Mouse (Mus musculus): ENCODE measurements at regions not wholly inside any gene's neighbourhood (a gene's known extent, or its start where the extent isn't known, plus 50 kb on each side); places are given as distances from the start of the nearest gene placed in this dataset.

DNA sequence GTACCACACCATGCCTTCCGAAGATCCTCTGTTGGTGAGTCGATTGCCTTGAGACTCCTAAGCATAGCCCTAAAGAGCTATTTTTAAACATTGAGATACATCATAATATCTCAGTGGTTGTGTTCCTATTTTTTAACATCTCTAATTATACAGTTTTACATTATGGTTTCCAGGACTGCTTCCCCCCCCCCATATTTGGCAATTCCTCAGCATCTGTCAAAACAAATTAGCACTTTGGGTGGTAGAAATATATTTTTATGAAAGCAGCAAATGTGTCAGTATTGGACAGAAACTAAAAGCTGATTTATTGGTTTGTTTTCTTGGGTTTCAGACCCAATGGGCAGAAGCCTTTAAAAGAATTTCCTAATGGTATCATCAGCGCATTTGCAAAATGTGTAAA, 116.2 kb upstream of the Rcn1 start:
- Histone ChIP-seq H3K4me1 (ENCODE audit: control insufficient read depth in 1 of 2, insufficient read depth in 2 of 2) (0 out of 4 replicates have a peak, but pooled peaks cover 0 to 4% of the 10 kb centered on the region in 2 experiments), H3K27me3 (replicated peaks) (peaks cover 2% of the 10 kb centered on the region), H3K4me3 (replicated peaks in 1 of 3; ENCODE audit: low read depth in 2 of 3, low read length in 2 of 3, poor library complexity in 1 of 3) (no peak overlapping the region), H3K9ac (ENCODE audit: insufficient read depth, low read depth) (no peak overlapping the region), H3K79me2 (replicated peaks; ENCODE audit: control insufficient read depth, extremely low read depth, insufficient read depth, poor library complexity, severe bottlenecking) (no peaks in the 10 kb centered on the region), H3K36me3 (replicated peaks in 1 of 2; ENCODE audit: control insufficient read depth in 1 of 2, insufficient read depth in 1 of 2, low read length in 1 of 2) (no peaks in the 10 kb centered on the region), H3K9me3 (replicated peaks; ENCODE audit: low read length) (peaks cover 4% of the 10 kb centered on the region), H3K4me2 (ENCODE audit: insufficient read depth, low read depth, poor library complexity, severe bottlenecking) (no peak overlapping the region), H3K27ac (ENCODE audit: insufficient read depth, low read depth) (no peak overlapping the region)
- in situ Hi-C loops (cut with MboI; ENCODE audit: low pct_ligation_motif_present, low pct_unique_long_range_greater_than_20kb, low sequenced_read_pairs) = loop anchor here (25.0 kb wide), 1 partner anchor 572 kb away; no protein-coding TSS in a partner anchor
- dilution Hi-C loops (cut with MboI; ENCODE audit: extremely low pct_ligation_motif_present, extremely low pct_unique_long_range_greater_than_20kb, low sequenced_read_pairs) = no loop called here
- DNase-seq (ENCODE audit: extremely low read depth) = no peak
- TF ChIP-seq BHLHE40 (IDR thresholded peaks at IDR 0.05; ENCODE audit: low read depth, low read length) (no peak), ETS1 (conservative IDR thresholded peaks at IDR 0.05; ENCODE audit: low read depth, low read length) (no peak)

DNA sequence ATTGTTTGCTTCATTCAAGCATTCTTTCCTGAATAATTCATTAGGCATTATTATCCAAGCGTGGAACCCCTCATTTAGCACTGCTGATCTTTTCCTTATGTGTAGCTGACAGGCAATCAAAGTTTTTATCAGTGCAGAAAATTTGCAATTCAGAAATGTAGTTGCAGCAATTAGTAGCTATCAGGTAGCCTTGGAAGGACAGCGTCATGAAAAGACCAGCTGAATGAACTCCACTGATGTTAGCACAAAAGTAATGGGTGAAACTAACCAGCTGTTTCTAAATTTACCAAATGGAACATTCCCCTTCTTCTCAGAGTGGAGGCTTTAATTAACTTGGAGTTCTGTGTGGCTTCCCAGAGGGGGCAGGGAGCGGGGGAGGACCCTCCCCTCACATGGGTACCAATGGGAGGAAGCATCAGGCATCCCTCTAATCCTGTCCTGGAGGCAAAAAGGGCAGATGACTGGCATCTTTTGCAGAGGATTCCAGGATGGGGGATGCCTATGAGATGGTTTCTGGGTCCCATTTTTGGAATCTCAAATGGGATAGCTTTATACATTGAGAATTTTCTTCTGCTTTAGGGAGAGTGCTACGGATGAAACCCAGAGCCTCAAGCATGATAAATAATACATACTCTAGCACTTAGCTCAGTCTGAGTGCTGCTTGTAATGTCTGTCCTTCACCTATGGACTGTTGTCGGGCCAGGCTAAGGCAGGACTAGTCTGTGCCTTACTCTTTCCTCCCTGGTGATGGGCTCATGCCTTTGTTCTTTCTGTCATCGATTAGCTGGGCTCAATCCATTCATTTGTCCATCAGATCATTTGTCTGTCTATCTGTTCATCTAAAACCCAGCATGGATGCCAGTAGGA, 117.4 kb upstream of the Rcn1 start:
- Histone ChIP-seq H3K79me2 (replicated peaks; ENCODE audit: control insufficient read depth, extremely low read depth, insufficient read depth, poor library complexity, severe bottlenecking) (no peaks in the 10 kb centered on the region), H3K4me2 (ENCODE audit: insufficient read depth, low read depth, poor library complexity, severe bottlenecking) (no peak overlapping the region), H3K4me1 (ENCODE audit: control insufficient read depth in 1 of 2, insufficient read depth in 2 of 2) (no peaks in the 10 kb centered on the region), H3K27me3 (replicated peaks) (peaks cover 2% of the 10 kb centered on the region), H3K9ac (ENCODE audit: insufficient read depth, low read depth) (no peak overlapping the region), H3K36me3 (replicated peaks in 1 of 2; ENCODE audit: control insufficient read depth in 1 of 2, insufficient read depth in 1 of 2, low read length in 1 of 2) (no peaks in the 10 kb centered on the region), H3K27ac (ENCODE audit: insufficient read depth, low read depth) (no peak overlapping the region), H3K4me3 (replicated peaks in 1 of 3; ENCODE audit: low read depth in 2 of 3, low read length in 2 of 3, poor library complexity in 1 of 3) (no peak overlapping the region), H3K9me3 (replicated peaks; ENCODE audit: low read length) (peaks cover 4% of the 10 kb centered on the region)
- no peak for DNase-seq (ENCODE audit: extremely low read depth)
- dilution Hi-C loops (cut with MboI; ENCODE audit: extremely low pct_ligation_motif_present, extremely low pct_unique_long_range_greater_than_20kb, low sequenced_read_pairs) (no loop called here), in situ Hi-C loops (cut with MboI; ENCODE audit: low pct_ligation_motif_present, low pct_unique_long_range_greater_than_20kb, low sequenced_read_pairs) (loop anchor here (25.0 kb wide), 1 partner anchor 571 kb away; no protein-coding TSS in a partner anchor)
- TF ChIP-seq JUN (IDR thresholded peaks at IDR 0.05; ENCODE audit: insufficient read depth, low read depth, low read length) (no peak), USF2 (conservative IDR thresholded peaks at IDR 0.05; ENCODE audit: low read depth, low read length) (no peak), ETS1 (conservative IDR thresholded peaks at IDR 0.05; ENCODE audit: low read depth, low read length) (no peak), TCF12 (IDR thresholded peaks at IDR 0.05; ENCODE audit: low read depth, low read length) (no peak), TBP (conservative IDR thresholded peaks at IDR 0.05; ENCODE audit: low read depth, low read length) (no peak), ZNF384 (IDR thresholded peaks at IDR 0.05; ENCODE audit: low read depth, low read length) (no peak), HCFC1 (IDR thresholded peaks at IDR 0.05; ENCODE audit: low read depth, low read length) (no peak), MAX (IDR thresholded peaks at IDR 0.05; ENCODE audit: low read length) (no peak), ZMIZ1 (IDR thresholded peaks at IDR 0.05; ENCODE audit: low read depth, low read length) (no peak), CHD2 (IDR thresholded peaks at IDR 0.05; ENCODE audit: low read length) (no peak), UBTF (IDR thresholded peaks at IDR 0.05; ENCODE audit: low read depth, low read length) (no peak), KAT2A (IDR thresholded peaks at IDR 0.05; ENCODE audit: insufficient replicate concordance, low read length) (no peak), BHLHE40 (IDR thresholded peaks at IDR 0.05; ENCODE audit: low read depth, low read length) (no peak), USF1 (IDR thresholded peaks at IDR 0.05; ENCODE audit: low read depth, low read length) (no peak), SIN3A (IDR thresholded peaks at IDR 0.05; ENCODE audit: low read length) (no peak)
